Mouse (Mus musculus) splenic B cell, adult 2 months (primary cell): ENCODE measurements at regions not wholly inside any gene's neighbourhood (a gene's known extent, or its start where the extent isn't known, plus 50 kb on each side); places are given as distances from the start of the nearest gene placed in this dataset.

ENCODE experiments used
- DNase-seq: peaks from one replicate; pipeline ENCODE4 v3.0.0-alpha.2; 2011; ENCODE audit warnings: low read depth, low spot score
- H3K27me3 ChIP-seq: 2 replicates; pipeline ENCODE4 v1.6.1; 2012; ENCODE audit warnings: mild to moderate bottlenecking, low read length, moderate library complexity, mixed read lengths; ENCODE audit not compliant: control insufficient read depth, poor library complexity, insufficient read depth, severe bottlenecking
- H3K36me3 ChIP-seq: 2 replicates; pipeline ENCODE4 v1.6.1; 2012; ENCODE audit warnings: mild to moderate bottlenecking, low read length, moderate library complexity, mixed read lengths; ENCODE audit not compliant: control insufficient read depth, poor library complexity, insufficient read depth, severe bottlenecking

GRCm38 (mm10) chr10:9569277-9569676 is 105.7 kb downstream of the Samd5 start:
- Histone ChIP-seq H3K36me3 (no peaks in the 10 kb centered on the region), H3K27me3 (no peaks in the 10 kb centered on the region)
- DNase-seq = no peak

GRCm38 (mm10) chr10:9557517-9558065 is 117.4 kb downstream of the Samd5 start:
- Histone ChIP-seq H3K27me3 (no peaks in the 10 kb centered on the region), H3K36me3 (no peaks in the 10 kb centered on the region)
- DNase-seq = no peak

GRCm38 (mm10) chr10:9557092-9557491 is 117.9 kb downstream of the Samd5 start:
- no peak for DNase-seq
- Histone ChIP-seq H3K36me3 (no peaks in the 10 kb centered on the region), H3K27me3 (no peaks in the 10 kb centered on the region)

GRCm38 (mm10) chr10:9553946-9554345 is 121.1 kb downstream of the Samd5 start:
- DNase-seq = no peak
- Histone ChIP-seq H3K36me3 (no peaks in the 10 kb centered on the region), H3K27me3 (no peaks in the 10 kb centered on the region)

GRCm38 (mm10) chr10:9549913-9550709 is 124.9 kb downstream of the Samd5 start:
- H3K36me3 ChIP-seq = no peaks in the 10 kb centered on the region
- DNase-seq = no peak
- no peaks in the 10 kb centered on the region for H3K27me3 ChIP-seq

GRCm38 (mm10) chr10:9545807-9546206 is 129.2 kb downstream of the Samd5 start:
- no peaks in the 10 kb centered on the region for H3K36me3 ChIP-seq
- no peak for DNase-seq
- no peaks in the 10 kb centered on the region for H3K27me3 ChIP-seq

- Histone ChIP-seq H3K36me3 (no peaks in the 10 kb centered on the region), H3K27me3 (no peaks in the 10 kb centered on the region)
- DNase-seq = no peak
Observed at GRCm38 (mm10) chr10:9544041-9544786, 130.8 kb downstream of the Samd5 start.

- no peak for DNase-seq
- H3K36me3 ChIP-seq = no peaks in the 10 kb centered on the region
- H3K27me3 ChIP-seq = no peaks in the 10 kb centered on the region
Observed at GRCm38 (mm10) chr10:9541579-9541978, 133.4 kb downstream of the Samd5 start.

- H3K27me3 ChIP-seq = no peaks in the 10 kb centered on the region
- no peak for DNase-seq
Observed at GRCm38 (mm10) chr10:9537686-9538085, 137.3 kb downstream of the Samd5 start.

GRCm38 (mm10) chr10:9534552-9534951 is 140.5 kb downstream of the Samd5 start:
- no peaks in the 10 kb centered on the region for H3K27me3 ChIP-seq

More at GRCm38 (mm10) chr10:9537686-9538085, 137.3 kb downstream of the Samd5 start:
- no peaks in the 10 kb centered on the region for H3K36me3 ChIP-seq

GRCm38 (mm10) chr10:9533283-9533682 is 141.7 kb downstream of the Samd5 start:
- no peak for DNase-seq
- no peaks in the 10 kb centered on the region for H3K27me3 ChIP-seq
- H3K36me3 ChIP-seq = no peaks in the 10 kb centered on the region

More at GRCm38 (mm10) chr10:9534552-9534951, 140.5 kb downstream of the Samd5 start:
- no peaks in the 10 kb centered on the region for H3K36me3 ChIP-seq
- no peak for DNase-seq

GRCm38 (mm10) chr10:9531931-9532330 is 143.1 kb downstream of the Samd5 start:
- DNase-seq = no peak
- H3K27me3 ChIP-seq = no peaks in the 10 kb centered on the region
- no peaks in the 10 kb centered on the region for H3K36me3 ChIP-seq

- DNase-seq = no peak
- H3K36me3 ChIP-seq = no peaks in the 10 kb centered on the region
- no peaks in the 10 kb centered on the region for H3K27me3 ChIP-seq
Observed at GRCm38 (mm10) chr10:9529408-9529807, 145.6 kb downstream of the Samd5 start.

- H3K36me3 ChIP-seq = no peaks in the 10 kb centered on the region
- DNase-seq = no peak
- no peaks in the 10 kb centered on the region for H3K27me3 ChIP-seq
Observed at GRCm38 (mm10) chr10:9528066-9528465, 146.9 kb downstream of the Samd5 start.

- Histone ChIP-seq H3K36me3 (no peaks in the 10 kb centered on the region), H3K27me3 (no peaks in the 10 kb centered on the region)
- DNase-seq = no peak
Observed at GRCm38 (mm10) chr10:9509764-9510390, 165.1 kb downstream of the Samd5 start.
